Mouse (Mus musculus) heart, adult 8-10 months (tissue): ENCODE data around the gene Fbxo44. TPM values are rescaled to one million over a fixed set of nuclear protein-coding genes. Genes with fewer than 3 reads are reported as not detected.

Source experiments
- DNase-seq: peaks from one replicate; pipeline ENCODE4 v3.0.0; 2022; ENCODE audit warnings: low spot score
- total RNA-seq, 4 experiments: library from RNA; stranded (reverse); gene quantifications; 2 replicates each; pipeline ENCODE4 v1.2.4; 2022

The Fbxo44 gene
- total RNA-seq, 4 experiments from 2014 or later = 25.2 to 33.4 (median 25.5) TPM

GRCm38 (mm10) chr4:148165551-148165950 lies 5.3 kb upstream of the Fbxo44 start:
- DNase-seq = no peak

- no peak for DNase-seq
Measured at GRCm38 (mm10) chr4:148164461-148164860, 4.2 kb upstream of the Fbxo44 start.

- DNase-seq = peak; percentile 36
Measured at GRCm38 (mm10) chr4:148164002-148164439, 3.7 kb upstream of the Fbxo44 start.

DNA sequence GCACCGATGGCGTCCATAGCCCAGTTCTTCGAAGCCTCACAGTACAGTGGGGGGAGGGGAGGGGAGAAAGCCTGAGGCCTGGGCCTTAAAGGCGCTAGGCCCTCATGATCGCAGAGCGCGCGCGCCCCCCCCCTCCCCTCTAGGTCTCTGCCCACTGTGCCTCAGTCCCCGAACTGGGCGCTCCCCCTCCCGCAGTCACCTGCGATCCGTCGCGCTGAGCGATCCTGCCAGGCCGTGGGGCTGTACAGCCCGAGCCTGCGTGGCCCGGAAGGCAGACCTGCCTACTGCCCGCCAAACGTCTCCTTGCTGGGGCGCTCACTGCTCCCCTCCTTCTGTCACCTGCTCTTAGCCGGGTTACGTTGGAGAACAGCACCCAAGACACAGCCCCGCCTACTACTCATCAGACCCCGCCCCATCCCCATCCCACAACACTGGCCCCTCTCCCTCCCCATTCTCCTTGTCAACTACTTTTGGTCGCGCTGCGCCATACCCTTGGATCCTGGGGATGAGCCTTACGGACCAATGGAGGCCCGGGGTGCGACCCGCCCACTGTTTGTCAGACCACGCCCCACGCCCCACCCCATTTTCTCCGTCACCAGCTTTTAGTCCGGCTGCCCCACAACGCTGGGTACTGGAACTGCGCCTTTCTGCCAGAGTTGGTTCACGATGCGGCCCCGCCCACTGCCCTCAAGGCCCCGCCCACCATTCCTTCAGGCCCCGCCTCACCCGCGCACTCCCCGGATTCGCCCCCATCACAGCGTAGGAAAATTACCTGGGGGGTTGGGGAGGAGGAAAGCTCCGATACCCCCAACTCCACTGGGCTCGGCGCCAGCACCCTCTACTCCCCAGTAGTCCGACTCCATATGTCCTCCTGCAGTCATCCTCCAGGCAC lies 492 bp downstream of the Fbxo44 start:
- peak; percentile 86 for DNase-seq

DNA sequence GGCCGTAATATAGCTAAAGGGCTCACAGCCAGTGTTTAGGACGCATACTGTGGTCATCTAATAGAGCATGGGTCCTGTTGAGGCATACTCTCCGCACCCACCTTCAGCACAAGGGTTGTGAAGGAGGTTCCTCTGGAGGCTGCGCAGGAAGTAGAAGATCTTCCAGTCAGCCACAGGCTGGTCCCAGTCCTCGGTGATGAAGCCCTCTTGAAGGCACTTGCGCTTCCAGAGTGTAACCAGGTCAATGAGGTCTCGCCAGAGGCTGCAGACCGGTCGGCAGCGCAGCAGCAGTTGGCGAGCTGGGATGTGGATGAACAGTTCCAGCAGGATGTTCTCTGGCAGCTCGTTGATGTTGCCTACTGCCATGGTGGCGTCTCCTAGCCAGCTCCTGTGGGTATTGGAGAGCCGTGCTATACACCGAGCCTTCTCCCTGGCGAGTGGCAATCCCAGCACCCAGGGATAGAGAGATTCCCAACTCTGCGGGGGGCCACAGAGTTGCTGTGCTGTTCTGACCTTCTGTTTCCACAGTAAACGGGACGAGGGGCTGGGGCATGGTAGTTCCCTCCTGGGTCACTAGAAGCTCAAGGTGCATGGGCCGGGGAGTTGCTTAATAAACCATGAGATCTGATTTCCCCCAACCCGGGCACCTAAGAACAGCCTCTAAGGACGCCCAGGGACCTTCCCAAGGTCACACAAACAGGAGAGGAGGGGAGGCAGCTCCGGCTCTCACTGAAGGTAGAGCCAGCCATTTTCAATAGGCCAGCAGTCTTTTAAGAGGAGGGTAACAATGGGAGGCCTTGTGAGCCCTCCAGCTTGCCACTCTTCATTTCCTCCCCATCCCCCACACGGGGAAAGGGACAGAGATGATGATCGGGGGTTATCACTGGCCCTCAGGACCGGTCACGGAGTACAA lies 1.6 kb downstream of the Fbxo44 start:
- DNase-seq = no peak

GRCm38 (mm10) chr4:148154982-148155381 lies 5.3 kb downstream of the Fbxo44 start:
- DNase-seq = no peak

DNA sequence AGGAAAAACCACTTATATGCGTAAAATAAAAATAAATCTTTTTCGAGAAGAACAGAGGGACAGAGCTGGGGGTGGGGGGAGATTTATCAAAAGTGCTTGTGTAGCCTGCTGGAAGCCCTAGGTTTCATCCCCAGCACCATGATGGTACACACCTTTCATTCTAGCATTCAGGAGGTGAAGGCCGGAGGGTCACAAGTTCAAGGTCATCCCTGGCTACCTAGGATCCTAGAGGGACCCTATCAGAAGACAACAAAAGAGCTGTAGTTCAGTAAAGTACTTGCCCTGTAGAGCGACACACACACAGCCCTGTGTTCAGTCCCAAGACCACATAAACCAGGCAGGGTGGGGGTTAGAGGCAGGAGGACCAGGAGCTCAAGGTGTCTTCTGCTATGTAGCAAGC lies 6.3 kb downstream of the Fbxo44 start:
- DNase-seq = no peak

DNA sequence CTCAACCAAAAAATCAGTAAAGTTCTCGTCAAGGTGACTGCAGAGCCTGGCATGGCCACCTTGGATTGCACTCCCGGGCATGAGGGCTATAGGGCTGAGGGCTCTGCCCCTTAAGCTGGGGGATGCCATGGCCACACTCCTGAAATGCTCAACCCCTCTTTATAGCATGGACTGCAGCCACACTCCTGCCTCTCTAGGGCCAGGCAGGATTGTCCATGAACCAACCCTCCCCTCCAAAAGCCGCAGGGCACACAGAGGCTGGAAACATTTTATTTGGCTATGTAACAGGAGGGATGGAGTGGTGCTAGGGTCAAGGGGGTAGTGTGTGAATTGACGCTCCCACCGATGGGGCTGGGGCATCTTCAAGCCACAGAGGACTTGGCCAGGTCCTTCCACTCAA lies 7.7 kb downstream of the Fbxo44 start:
- no peak for DNase-seq

DNA sequence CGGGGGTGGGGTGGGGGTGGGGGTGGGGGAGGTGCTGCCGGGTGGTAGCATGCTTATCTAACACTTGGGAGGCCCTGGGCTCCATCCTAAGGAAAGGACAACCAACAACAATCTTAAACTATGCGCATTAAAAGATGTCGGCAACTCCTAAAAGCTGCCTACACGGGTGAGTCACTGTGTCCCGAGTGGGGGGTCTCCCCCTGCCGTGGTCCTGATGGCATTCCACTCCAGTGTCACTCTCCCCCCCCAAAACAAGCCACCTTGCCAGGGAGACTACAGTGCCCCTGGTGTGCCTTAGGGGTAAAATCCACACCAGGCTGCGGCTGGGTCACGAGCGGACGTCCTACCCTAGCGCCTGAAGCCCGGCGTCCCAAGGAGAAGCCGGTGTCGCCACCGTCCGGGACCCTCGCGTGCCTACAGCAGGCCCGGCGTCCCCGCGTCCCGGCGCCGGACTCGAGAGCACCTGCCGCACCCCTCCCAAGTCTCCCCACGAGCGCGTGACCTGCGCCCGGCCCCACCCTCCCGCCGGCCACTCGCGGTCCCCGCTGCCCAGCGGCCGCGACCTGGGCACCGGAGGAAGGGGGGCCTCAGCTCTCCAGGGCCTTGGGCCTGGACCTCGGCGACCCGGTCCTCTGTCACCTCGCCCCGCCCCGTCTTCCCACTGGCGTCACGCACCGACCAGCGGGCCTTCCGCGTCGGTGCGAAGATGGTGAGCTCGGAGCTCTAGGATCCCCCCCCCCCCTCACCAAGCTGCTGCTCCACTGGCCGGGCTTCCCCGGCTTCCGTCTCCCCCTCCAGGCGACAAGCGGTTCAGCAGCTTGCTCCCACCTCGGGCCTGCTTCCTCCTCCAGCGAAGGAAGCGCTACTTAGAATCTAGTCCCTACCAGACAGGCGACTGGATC lies 8.8 kb downstream of the Fbxo44 start, which contains the start of gene Fbxo6:
Gene Fbxo6, minus strand, starts transcription at position 874 of the 902 bp plus-strand sequence.
- DNase-seq = peak; percentile 84

DNA sequence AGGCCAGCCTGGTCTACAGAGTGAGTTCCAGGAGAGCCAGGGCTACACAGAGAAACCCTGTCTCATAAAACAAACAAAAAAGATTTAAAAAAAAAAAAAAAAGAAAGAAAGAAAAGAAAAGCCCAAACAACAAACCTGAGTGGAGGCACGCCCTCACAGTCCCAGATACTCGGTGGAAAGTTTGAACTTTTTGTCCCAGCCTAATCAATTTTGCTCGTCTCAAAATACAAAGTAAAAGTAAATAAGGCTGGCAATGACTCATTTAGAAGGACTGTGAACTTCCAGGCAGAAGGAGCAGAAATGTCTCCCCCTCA lies 9.4 kb downstream of the Fbxo44 start:
- no peak for DNase-seq

- no peak for DNase-seq
Measured at GRCm38 (mm10) chr4:148150242-148150641, 10.0 kb downstream of the Fbxo44 start.

DNA sequence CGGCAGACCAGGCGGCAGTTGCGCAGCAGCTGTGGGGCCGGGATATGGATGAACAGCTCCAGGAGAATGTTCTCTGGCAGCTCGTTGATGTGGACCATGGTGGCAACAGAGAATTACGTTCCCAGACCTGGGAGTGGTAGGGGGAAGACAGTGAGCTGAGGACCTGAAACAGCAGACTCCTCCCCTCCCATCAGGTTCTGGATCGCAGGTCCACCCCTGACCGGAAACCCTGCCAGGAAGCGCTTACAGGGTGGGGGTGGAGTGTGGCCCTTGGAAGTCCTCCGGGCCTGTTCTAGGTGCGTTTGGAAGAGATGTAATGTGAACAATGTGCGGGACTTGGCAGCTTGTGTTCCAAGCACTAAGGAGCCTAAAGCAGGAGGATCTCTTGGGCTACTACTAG lies 10.7 kb downstream of the Fbxo44 start:
- no peak for DNase-seq

DNA sequence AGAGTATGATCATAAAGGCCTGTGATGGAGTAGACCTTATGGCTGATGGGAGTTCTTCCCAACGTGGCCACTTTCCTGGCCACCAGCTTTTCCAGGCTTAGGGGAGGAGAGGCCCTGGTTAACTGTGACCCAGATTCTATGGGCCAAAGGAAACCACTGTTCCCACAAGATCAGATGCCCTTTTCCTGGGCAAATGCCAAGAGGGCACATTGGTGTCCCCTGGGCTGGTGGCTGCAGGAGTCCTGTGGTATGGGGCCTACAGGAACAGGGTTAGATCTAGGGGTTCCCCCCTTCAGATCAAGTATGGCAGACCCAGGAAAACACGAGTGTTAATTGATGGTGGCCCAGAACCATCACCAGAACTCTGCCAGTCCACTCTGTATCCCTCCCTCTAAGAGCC lies 12.6 kb downstream of the Fbxo44 start:
- DNase-seq = no peak

- DNase-seq = no peak
Measured at GRCm38 (mm10) chr4:148143721-148144120, 16.6 kb downstream of the Fbxo44 start.

DNA sequence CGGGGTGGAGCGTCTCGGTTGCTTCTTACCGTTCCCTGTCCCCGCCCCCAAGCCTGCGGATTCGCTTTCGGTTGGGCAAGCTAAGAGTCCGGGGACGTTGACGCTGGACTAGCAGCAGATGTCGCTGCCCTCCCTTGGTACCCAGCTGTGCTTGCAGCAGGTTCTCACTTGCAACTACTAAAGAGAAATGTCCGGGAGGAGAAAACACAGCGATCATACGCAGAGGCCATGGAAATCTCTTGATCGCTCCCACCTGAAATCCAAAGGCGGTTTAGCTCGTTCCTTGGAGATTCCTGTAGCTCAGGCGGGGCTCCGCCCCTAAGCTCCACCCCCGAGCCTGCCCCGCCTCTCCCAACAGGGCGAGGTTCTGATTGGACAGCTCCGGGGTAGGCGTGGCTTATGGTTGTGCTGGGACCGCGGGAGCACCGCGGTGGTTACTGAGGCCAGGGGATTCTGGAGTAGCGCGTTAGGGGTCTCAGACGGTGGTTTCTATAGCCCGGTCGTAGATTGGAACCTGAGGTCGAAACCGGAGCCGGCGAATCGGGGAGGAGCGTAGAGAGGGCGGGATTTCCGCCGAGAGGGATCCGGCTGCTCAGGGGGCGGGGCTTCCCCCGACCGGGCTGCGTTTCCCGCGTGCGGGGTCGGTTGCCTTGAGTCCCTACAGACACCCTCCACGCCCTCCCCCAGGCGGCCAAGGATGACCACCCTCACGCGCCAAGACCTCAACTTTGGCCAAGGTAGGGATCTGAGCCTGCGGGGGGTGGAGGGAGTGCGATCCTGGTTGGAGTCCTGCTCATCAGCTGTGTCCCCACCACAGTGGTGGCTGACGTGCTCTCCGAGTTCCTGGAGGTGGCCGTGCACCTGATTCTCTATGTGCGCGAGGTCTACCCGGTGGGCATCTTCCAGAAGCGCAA lies 19.9 kb downstream of the Fbxo44 start:
- DNase-seq = peak; percentile 92

- DNase-seq = no peak
Measured at GRCm38 (mm10) chr4:148139767-148140097, 20.6 kb downstream of the Fbxo44 start.

DNA sequence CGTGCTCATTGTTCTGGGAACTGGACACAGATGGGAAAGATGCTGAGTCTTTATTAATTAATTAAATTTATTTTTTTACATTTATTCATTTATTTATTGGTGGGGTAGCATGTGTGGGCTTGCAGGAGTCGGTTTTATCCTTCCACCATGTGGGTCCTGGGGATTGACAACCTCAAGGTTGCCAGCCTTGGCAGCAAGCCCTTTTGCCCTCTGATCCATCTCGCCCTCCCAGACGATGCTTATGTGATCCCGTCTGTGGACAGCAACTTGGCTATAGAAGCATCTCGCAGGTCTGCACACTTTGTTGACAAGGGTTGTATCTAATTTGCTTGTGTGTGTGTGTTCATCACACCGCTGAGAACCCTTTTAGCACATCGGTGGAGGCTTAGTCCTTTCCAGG lies 22.8 kb downstream of the Fbxo44 start:
- DNase-seq = no peak

GRCm38 (mm10) chr4:148134988-148135387 lies 25.3 kb downstream of the Fbxo44 start:
- no peak for DNase-seq

GRCm38 (mm10) chr4:148131497-148132081 lies 28.7 kb downstream of the Fbxo44 start:
- no peak for DNase-seq
